Mouse (Mus musculus): ENCODE results near the gene Rdh16f1.
"Not testable (repeated sequence)": the region's sequence is repeated elsewhere in the genome, so short reads cannot be mapped to it uniquely, and the experiment has no call there.

The Rdh16f1 gene

GRCm38 (mm10) chr10:127748847-127749612, 10.6 kb upstream of the Rdh16f1 start:
- no peak for DNase-seq (ENCODE audit: low spot score in 2 of 2)

DNA sequence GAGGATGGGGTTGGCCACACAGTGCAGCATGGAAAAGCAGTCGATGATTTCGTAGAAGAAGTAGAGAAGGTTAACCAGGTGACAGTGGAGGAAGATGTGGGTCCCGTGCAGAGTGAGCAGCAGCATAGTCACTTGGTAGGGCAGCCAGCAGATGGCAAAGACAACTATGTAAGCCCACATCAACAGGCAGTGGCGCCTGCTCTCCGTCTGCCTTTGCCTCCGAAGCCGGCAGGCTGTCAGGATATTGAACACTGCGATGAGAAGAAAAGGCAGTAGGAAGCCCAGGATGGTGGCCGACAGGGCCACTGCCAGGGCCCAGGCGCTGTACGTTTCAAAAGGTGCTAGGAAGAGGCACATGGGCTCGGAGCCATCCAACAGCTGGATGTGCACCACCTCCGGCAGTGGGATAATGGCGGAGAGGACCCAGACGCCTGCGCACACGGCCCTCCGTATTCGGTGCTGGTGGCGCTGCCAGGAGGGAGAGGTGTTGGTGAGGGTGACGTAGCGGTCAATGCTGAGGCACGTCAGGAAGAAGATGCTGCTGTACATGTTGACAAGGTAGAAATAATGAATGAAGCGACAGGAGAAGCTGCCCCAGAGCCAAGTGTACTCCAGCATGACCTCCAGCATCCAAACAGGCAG, 9.3 kb upstream of the Rdh16f1 start:
- no peak for DNase-seq (ENCODE audit: low spot score in 2 of 2)

GRCm38 (mm10) chr10:127751548-127751947, 8.0 kb upstream of the Rdh16f1 start, which contains the start of gene Gpr182:
TSS of gene Gpr182 (minus strand) at chr10:127751732.
- DNase-seq (ENCODE audit: low spot score in 2 of 2): no peak

GRCm38 (mm10) chr10:127754566-127755166, 4.9 kb upstream of the Rdh16f1 start:
- no peak for DNase-seq (ENCODE audit: low spot score in 2 of 2)

DNA sequence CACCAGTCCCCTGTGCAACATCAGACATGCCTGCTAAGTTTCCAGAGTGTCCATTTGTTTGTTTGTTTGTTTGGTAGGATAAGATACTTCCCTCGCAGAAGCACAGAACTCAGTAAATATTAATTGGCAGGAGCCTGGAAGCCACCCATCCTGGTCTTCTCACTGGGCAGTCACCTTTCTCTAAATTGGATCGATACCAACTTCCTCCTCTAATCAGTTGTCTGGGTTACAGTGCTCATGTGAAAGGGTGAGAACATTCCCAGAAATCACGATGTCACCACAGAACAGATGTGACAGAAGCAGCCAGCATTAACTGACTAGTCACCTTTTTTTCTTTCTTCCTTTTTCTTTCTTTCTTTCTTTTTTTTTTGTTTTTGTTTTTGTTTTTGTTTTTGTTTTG, 4.3 kb upstream of the Rdh16f1 start:
- no peak for DNase-seq (ENCODE audit: low spot score in 2 of 2)

DNA sequence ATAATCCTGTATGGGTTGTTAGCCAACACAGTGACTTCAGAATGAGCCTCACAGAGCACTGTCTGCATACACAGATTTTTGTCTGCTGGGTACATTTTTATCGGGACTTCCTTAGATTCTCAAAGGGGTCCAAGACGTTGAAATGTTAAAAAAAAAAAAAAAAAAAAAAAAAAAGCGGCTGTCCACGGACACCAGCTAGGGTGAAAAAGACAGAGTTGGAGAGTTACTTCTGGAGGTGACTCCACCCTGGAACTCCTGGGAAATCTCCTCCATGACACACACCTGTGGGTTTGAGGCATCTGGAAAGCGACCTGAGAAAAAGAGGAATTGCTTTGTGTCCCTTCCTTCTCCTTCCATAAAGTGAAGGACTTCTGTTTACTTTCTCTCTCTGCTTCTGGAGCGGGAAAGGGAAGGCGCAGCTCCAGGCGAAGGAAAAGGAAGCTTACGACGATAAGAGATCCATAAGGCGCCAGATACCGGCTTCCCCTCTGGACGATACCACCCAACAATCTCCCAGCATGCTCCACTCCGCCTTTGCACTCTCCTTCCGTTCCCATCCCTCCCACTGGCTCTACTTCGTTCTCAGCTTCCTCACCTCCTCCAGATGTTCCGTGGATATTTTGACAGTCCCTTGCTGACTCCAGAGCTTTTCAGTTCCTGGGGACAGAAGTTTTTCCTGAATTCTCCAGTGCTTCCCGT, 3.7 kb upstream of the Rdh16f1 start:
- peak in 1 of 2 experiments; percentile 4 for DNase-seq (ENCODE audit: low spot score in 2 of 2)

DNA sequence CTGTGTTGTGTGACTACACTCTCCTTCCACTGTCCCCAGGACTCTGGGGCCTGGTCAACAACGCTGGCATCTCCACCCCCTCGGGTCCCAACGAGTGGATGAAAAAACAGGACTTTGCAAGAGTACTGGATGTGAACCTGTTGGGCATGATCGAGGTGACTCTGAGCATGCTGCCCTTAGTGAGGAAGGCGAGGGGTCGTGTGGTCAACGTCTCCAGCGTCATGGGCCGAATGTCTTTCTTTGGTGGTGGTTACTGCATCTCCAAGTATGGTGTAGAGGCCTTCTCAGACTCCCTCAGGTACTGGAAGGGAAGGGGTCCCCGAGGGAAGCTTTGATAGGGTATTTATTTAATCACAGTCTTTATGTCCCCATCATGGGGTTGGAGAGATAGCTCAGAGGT, 3.3 kb downstream of the Rdh16f1 start:
- DNase-seq (ENCODE audit: low spot score in 2 of 2): not testable (repeated sequence)

- DNase-seq (ENCODE audit: low spot score in 2 of 2): no peak
Measured at GRCm38 (mm10) chr10:127763914-127764680, 4.5 kb downstream of the Rdh16f1 start.

DNA sequence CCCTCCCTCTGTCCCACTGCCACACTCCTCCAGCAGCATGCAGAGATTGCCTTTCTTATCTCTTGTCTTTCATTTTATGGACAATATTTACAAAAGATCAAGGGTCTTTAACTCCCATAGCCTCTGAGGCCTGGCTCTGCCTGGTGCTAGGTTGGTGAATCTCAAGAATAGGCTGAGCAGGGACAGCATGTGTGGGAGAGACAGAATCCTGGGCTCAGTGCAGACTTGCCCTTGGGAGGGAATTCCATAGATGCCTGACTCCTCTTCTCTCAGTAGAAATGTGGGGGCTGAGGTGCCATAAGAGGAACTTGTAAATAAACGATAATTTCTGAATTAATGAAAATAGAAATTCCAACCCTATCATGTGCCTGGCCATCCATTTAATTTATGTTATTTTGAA, 7.0 kb downstream of the Rdh16f1 start:
- DNase-seq (ENCODE audit: low spot score in 2 of 2): no peak

DNA sequence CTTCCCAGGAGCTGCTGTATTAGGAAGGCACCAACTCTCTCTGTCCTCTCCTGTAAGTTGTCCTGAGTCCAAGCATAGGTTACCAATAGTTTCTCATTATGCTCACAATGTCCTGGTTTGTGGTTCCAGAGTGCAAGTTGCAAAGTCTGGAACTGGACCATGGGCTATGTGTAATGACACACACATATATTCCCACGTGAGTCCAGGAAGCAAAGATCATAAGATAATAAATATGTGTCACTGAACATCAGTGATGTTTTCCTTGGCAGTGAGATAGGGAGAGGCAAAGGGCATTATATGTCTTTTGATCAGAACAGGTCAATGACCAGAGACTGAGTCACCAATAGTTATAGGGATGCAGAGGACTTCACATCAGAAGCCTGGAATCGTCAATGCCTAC, 16.4 kb downstream of the Rdh16f1 start, which contains the start of gene Rdh9:
Gene Rdh9, plus strand, starts transcription at position 376 of the 400 bp plus-strand sequence.
- DNase-seq (ENCODE audit: low spot score in 2 of 2): no peak

- not testable (repeated sequence) for DNase-seq (ENCODE audit: low spot score in 2 of 2)
Measured at GRCm38 (mm10) chr10:127782321-127782720, 22.7 kb downstream of the Rdh16f1 start.

GRCm38 (mm10) chr10:127785411-127785810, 25.8 kb downstream of the Rdh16f1 start:
- DNase-seq (ENCODE audit: low spot score in 2 of 2): not testable (repeated sequence)

DNA sequence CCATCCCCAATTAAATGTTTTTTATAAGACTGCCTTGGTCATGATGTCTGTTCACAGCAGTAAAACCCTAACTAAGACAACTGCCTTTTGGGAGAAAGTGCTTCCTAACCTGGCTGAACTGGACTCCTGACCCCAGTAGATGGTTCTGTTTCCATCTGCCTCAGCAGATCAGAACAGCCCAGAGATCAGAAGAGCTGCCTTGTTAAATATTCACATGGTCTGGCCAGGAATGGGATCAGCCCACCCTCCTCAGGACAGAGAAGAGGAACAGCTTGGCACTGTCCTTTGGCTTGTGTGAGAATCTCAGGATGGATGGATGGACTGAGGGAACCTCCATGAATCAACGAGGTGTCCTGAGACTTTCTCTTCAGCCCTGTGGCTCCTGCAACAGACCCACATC, 39.7 kb downstream of the Rdh16f1 start:
- DNase-seq (ENCODE audit: low spot score in 2 of 2): no peak

DNA sequence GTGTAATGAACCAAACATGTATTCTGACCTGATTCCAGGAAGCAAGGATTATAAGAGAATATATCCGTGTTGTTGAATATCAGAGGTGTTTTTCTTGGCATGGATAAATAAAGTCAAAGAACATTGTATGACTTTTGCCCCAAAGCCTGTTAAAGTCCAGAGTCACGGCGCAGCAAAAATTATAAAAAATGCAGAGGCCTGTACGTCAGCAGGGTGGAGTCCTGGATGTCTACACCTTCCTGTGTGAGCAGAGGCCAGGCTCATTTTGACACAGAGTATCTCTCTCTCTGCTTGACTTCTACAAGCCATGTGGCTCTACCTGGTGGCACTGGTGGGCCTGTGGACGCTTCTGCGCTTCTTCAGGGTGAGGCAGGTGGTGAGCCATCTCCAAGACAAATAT, 41.3 kb downstream of the Rdh16f1 start, which contains the start of gene Rdh16:
Gene Rdh16, plus strand, starts transcription at position 262 of the 400 bp plus-strand sequence.
- DNase-seq (ENCODE audit: low spot score in 2 of 2): no peak

- DNase-seq (ENCODE audit: low spot score in 2 of 2): no peak
Measured at GRCm38 (mm10) chr10:127801612-127802011, 42.0 kb downstream of the Rdh16f1 start.

- no peak for DNase-seq (ENCODE audit: low spot score in 2 of 2)
Measured at GRCm38 (mm10) chr10:127802236-127802635, 42.6 kb downstream of the Rdh16f1 start.

DNA sequence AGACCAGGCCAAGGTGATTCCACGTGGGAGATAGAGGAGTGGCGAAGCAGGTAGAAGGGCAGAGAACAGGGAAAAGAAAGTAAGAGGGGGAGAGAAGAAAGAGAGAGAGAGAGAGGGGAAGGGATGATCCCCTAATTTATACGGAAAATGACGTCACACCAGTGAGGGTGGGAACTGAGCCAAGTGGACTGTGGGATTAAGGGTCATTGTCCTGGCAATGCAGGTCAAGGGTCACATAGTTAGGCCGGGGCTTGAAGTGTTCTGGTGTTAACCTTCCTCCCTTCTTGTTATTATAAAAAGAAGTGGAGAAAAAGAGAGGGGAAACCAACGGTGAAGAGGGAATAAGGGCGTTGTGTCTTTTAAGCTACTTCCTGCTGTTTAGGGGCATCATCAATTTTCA, 44.8 kb downstream of the Rdh16f1 start:
- no peak for DNase-seq (ENCODE audit: low spot score in 2 of 2)

DNA sequence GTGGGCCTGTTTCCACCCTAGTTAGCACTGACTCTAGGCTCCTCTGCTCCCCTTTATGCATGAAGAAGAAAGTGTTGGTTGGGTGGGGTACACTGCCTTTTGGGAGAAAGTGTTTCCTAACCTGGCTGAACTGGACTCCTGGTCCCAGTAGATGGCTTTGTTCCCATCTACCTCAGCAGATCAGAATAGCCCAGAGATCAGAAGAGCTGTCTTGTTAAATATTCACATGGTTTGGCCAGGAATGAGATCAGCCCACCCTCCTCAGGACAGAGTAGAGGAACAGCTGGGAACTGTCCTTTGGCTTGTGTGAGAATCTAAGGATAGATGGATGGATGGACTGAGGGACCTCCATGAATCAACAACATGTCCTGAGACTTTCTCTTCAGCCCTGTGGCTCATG, 56.3 kb downstream of the Rdh16f1 start:
- DNase-seq (ENCODE audit: low spot score in 2 of 2): no peak

DNA sequence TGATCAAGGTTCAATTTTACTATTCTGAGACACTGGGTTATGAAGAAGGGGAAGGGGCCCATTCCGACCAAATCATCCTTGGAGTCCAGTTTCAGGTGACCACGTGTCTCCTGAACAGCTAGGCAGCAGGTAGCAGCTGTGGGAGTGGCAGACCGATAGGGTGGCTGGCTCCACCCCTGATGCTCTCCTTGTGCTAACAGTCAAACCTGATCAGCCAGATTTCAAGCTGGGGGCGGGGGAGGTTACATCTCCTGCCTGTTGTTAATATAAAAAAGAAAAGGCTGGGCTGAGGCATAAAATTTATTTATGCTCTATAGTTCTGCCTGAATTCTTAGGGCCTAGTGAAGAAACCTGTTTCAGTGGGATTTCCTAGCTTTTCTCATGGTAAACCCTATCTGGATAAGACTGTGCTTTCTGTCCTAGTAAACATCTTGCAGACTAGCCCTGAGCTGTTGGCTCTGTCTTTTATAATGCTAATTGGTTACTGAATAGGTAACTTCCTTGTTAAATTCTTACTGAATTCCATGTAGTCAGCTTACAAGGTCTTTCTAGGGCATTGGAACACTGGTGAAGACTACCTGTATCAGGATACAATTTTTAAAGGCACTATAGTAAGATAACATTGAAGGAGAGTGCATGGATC, 57.8 kb downstream of the Rdh16f1 start:
- DNase-seq (ENCODE audit: low spot score in 2 of 2): not testable (repeated sequence)

- not testable (repeated sequence) for DNase-seq (ENCODE audit: low spot score in 2 of 2)
Measured at GRCm38 (mm10) chr10:127821806-127822205, 62.2 kb downstream of the Rdh16f1 start.

DNA sequence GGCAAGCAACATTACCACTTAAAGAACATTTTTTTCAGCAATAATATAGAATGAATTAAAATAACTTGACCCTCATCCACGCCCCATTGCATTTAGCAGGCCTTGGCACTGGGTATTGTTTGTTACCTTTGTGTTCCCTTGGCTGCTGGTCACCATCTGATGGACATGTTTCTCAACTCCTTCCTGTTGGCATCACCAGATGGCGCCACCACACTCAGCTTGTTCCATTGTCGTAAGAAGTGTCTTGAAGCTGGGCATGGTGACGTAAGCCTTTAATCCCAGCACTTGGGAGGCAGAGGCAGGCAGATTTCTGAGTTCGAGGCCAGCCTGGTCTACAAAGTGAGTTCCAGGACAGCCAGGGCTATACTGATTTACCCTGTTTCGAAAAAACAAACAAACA, 65.8 kb downstream of the Rdh16f1 start:
- no peak for DNase-seq (ENCODE audit: low spot score in 2 of 2)

Measured in spleen, postnatal 14 days (tissue).